Mouse (Mus musculus): Measurements from ENCODE around the gene Sepsecs. TPM values are rescaled to one million over a fixed set of nuclear protein-coding genes. Genes with fewer than 3 reads are reported as not detected.
"Not testable (repeated sequence)": the region's sequence is repeated elsewhere in the genome, so short reads cannot be mapped to it uniquely, and the experiment has no call there.

The Sepsecs gene
- polyA plus RNA-seq (2015; fragmentation: Nextera tagmentation; extraction: Ambion mirVana), result 11.2 and 11.5 TPM in 2 replicates

- H3K36me3 ChIP-seq (ENCODE audit: control insufficient read depth, insufficient read depth, low read length), result no peaks in the 10 kb centered on the region
- peak; percentile 95 for ATAC-seq (ENCODE audit: insufficient read depth, low FRiP score)
- peak within 1 kb of the TSS; percentile 84 for H3K27ac ChIP-seq (ENCODE audit: low read length)
- peak within 1 kb of the TSS; percentile 89 for H3K9ac ChIP-seq (ENCODE audit: low read length)
- H3K4me2 ChIP-seq (ENCODE audit: low read depth, low read length), result peak within 1 kb of the TSS; percentile 74
- WGBS, result 4% methylated on average over 56 of the region's 56 CpGs
- 0 out of 2 replicates have a peak, but pooled peaks cover 3% of the 10 kb centered on the region for H3K4me1 ChIP-seq (ENCODE audit: control insufficient read depth, insufficient read depth, low read length)
- H3K4me3 ChIP-seq (replicated peaks; ENCODE audit: low read length), result peak within 1 kb of the TSS; percentile 90
- H3K27me3 ChIP-seq (ENCODE audit: control insufficient read depth, insufficient read depth, low read length), result no peaks in the 10 kb centered on the region
- no peaks in the 10 kb centered on the region for H3K9me3 ChIP-seq (replicated peaks; ENCODE audit: control insufficient read depth, low read length)
Measured at GRCm38 (mm10) chr5:52669426-52670191, at the start of gene Sepsecs. Gene Sepsecs (minus strand): TSS chr5:52669708.

- H3K27ac ChIP-seq (ENCODE audit: low read length), result no peak overlapping the region
- no peaks in the 10 kb centered on the region for H3K36me3 ChIP-seq (ENCODE audit: control insufficient read depth, insufficient read depth, low read length)
- no peak for ATAC-seq (ENCODE audit: insufficient read depth, low FRiP score)
- no peak overlapping the region for H3K4me3 ChIP-seq (replicated peaks; ENCODE audit: low read length)
- no peaks in the 10 kb centered on the region for H3K27me3 ChIP-seq (ENCODE audit: control insufficient read depth, insufficient read depth, low read length)
- H3K9me3 ChIP-seq (replicated peaks; ENCODE audit: control insufficient read depth, low read length), result no peaks in the 10 kb centered on the region
- 72% methylated on average over 5 of the region's 5 CpGs for WGBS
- H3K4me2 ChIP-seq (ENCODE audit: low read depth, low read length), result no peak overlapping the region
- H3K4me1 ChIP-seq (ENCODE audit: control insufficient read depth, insufficient read depth, low read length), result no peaks in the 10 kb centered on the region
- H3K9ac ChIP-seq (ENCODE audit: low read length), result no peak overlapping the region
Measured at GRCm38 (mm10) chr5:52716742-52717448, 47.4 kb upstream of the Sepsecs start.

GRCm38 (mm10) chr5:52712704-52713103 is 43.2 kb upstream of the Sepsecs start:
- no peaks in the 10 kb centered on the region for H3K27me3 ChIP-seq (ENCODE audit: control insufficient read depth, insufficient read depth, low read length)
- no peaks in the 10 kb centered on the region for H3K9me3 ChIP-seq (replicated peaks; ENCODE audit: control insufficient read depth, low read length)
- ATAC-seq (ENCODE audit: insufficient read depth, low FRiP score), result peak; percentile 64; the same call in 1 of the 2 replicates
- no peak overlapping the region for H3K9ac ChIP-seq (ENCODE audit: low read length)
- no peak overlapping the region for H3K4me3 ChIP-seq (replicated peaks; ENCODE audit: low read length)
- H3K4me2 ChIP-seq (ENCODE audit: low read depth, low read length), result no peak overlapping the region
- H3K4me1 ChIP-seq (ENCODE audit: control insufficient read depth, insufficient read depth, low read length), result no peaks in the 10 kb centered on the region
- no peak overlapping the region for H3K27ac ChIP-seq (ENCODE audit: low read length)
- no peaks in the 10 kb centered on the region for H3K36me3 ChIP-seq (ENCODE audit: control insufficient read depth, insufficient read depth, low read length)

GRCm38 (mm10) chr5:52704562-52704961 is 35.1 kb upstream of the Sepsecs start:
- Histone ChIP-seq H3K4me1 (ENCODE audit: control insufficient read depth, insufficient read depth, low read length) (no peaks in the 10 kb centered on the region), H3K9ac (ENCODE audit: low read length) (no peak overlapping the region), H3K4me2 (ENCODE audit: low read depth, low read length) (no peak overlapping the region), H3K27ac (ENCODE audit: low read length) (no peak overlapping the region), H3K9me3 (replicated peaks; ENCODE audit: control insufficient read depth, low read length) (no peaks in the 10 kb centered on the region), H3K36me3 (ENCODE audit: control insufficient read depth, insufficient read depth, low read length) (no peaks in the 10 kb centered on the region), H3K27me3 (ENCODE audit: control insufficient read depth, insufficient read depth, low read length) (no peaks in the 10 kb centered on the region), H3K4me3 (replicated peaks; ENCODE audit: low read length) (no peak overlapping the region)
- WGBS, result 62% methylated on average over 4 of the region's 4 CpGs
- no peak for ATAC-seq (ENCODE audit: insufficient read depth, low FRiP score)

- H3K9ac ChIP-seq (ENCODE audit: low read length); H3K4me1 ChIP-seq (ENCODE audit: control insufficient read depth, insufficient read depth, low read length); H3K27me3 ChIP-seq (ENCODE audit: control insufficient read depth, insufficient read depth, low read length); ATAC-seq (ENCODE audit: insufficient read depth, low FRiP score); H3K36me3 ChIP-seq (ENCODE audit: control insufficient read depth, insufficient read depth, low read length); H3K27ac ChIP-seq (ENCODE audit: low read length); H3K9me3 ChIP-seq (replicated peaks; ENCODE audit: control insufficient read depth, low read length); H3K4me3 ChIP-seq (replicated peaks; ENCODE audit: low read length); H3K4me2 ChIP-seq (ENCODE audit: low read depth, low read length): not testable (repeated sequence)
- WGBS, result 79% methylated on average over 7 of the region's 7 CpGs
Measured at GRCm38 (mm10) chr5:52697882-52698440, 28.5 kb upstream of the Sepsecs start.

GRCm38 (mm10) chr5:52697291-52697690 is 27.8 kb upstream of the Sepsecs start:
- H3K4me3 ChIP-seq (replicated peaks; ENCODE audit: low read length), result no peak overlapping the region
- WGBS, result 89% methylated on average over 1 of the region's 1 CpGs
- ATAC-seq (ENCODE audit: insufficient read depth, low FRiP score), result no peak

GRCm38 (mm10) chr5:52687741-52688455 is 18.4 kb upstream of the Sepsecs start:
- whole genome bisulfite sequencing, result 58% methylated on average over 6 of the region's 6 CpGs
- Histone ChIP-seq H3K9ac (ENCODE audit: low read length) (no peak overlapping the region), H3K27me3 (ENCODE audit: control insufficient read depth, insufficient read depth, low read length) (no peaks in the 10 kb centered on the region), H3K4me2 (ENCODE audit: low read depth, low read length) (no peak overlapping the region), H3K4me3 (replicated peaks; ENCODE audit: low read length) (no peak overlapping the region), H3K27ac (ENCODE audit: low read length) (no peak overlapping the region), H3K9me3 (replicated peaks; ENCODE audit: control insufficient read depth, low read length) (no peaks in the 10 kb centered on the region), H3K36me3 (ENCODE audit: control insufficient read depth, insufficient read depth, low read length) (no peaks in the 10 kb centered on the region), H3K4me1 (ENCODE audit: control insufficient read depth, insufficient read depth, low read length) (no peaks in the 10 kb centered on the region)
- ATAC-seq (ENCODE audit: insufficient read depth, low FRiP score), result no peak

More at GRCm38 (mm10) chr5:52697291-52697690, 27.8 kb upstream of the Sepsecs start:
- H3K36me3 ChIP-seq (ENCODE audit: control insufficient read depth, insufficient read depth, low read length), result no peaks in the 10 kb centered on the region
- no peaks in the 10 kb centered on the region for H3K9me3 ChIP-seq (replicated peaks; ENCODE audit: control insufficient read depth, low read length)
- no peak overlapping the region for H3K4me2 ChIP-seq (ENCODE audit: low read depth, low read length)
- H3K9ac ChIP-seq (ENCODE audit: low read length), result no peak overlapping the region
- no peak overlapping the region for H3K27ac ChIP-seq (ENCODE audit: low read length)
- H3K4me1 ChIP-seq (ENCODE audit: control insufficient read depth, insufficient read depth, low read length), result no peaks in the 10 kb centered on the region
- no peaks in the 10 kb centered on the region for H3K27me3 ChIP-seq (ENCODE audit: control insufficient read depth, insufficient read depth, low read length)

- H3K27me3 ChIP-seq (ENCODE audit: control insufficient read depth, insufficient read depth, low read length), result no peaks in the 10 kb centered on the region
Measured at GRCm38 (mm10) chr5:52681111-52681510, 11.6 kb upstream of the Sepsecs start.

More at GRCm38 (mm10) chr5:52681111-52681510, 11.6 kb upstream of the Sepsecs start:
- H3K4me3 ChIP-seq (replicated peaks; ENCODE audit: low read length), result no peak overlapping the region
- no peak overlapping the region for H3K9ac ChIP-seq (ENCODE audit: low read length)
- no peak overlapping the region for H3K4me2 ChIP-seq (ENCODE audit: low read depth, low read length)
- H3K4me1 ChIP-seq (ENCODE audit: control insufficient read depth, insufficient read depth, low read length), result no peaks in the 10 kb centered on the region
- no peak for ATAC-seq (ENCODE audit: insufficient read depth, low FRiP score)
- H3K36me3 ChIP-seq (ENCODE audit: control insufficient read depth, insufficient read depth, low read length), result no peaks in the 10 kb centered on the region
- 57% methylated on average over 4 of the region's 4 CpGs for WGBS
- H3K27ac ChIP-seq (ENCODE audit: low read length), result no peak overlapping the region
- no peaks in the 10 kb centered on the region for H3K9me3 ChIP-seq (replicated peaks; ENCODE audit: control insufficient read depth, low read length)

All from stomach, embryonic 16.5 days (tissue).